ENCODE assay signal across 23 mouse cellular contexts in genomic region chr17:31282687-31283053, GRCm38 (mm10). TPM values are rescaled to one million over a fixed set of nuclear protein-coding genes. Genes with fewer than 3 reads are reported as not detected.
DNase-seq lines count a peak whose midpoint lies in the region; ATAC-seq and TF ChIP-seq lines count a peak whose summit lies in the region.
"Had no signal": no experiment of that assay in that cellular context is flagged by ENCODE, and none has a peak within 500 bp of the region (broad histone marks: within the 10 kb centered on the region; RNA-seq: fewer than 3 reads in every experiment).

No protein-coding gene starts in this region.

- no peaks in the 10 kb centered on the region for H3K36me3 ChIP-seq in hindbrain, embryonic 14.5 days (replicated peaks; ENCODE audit: control insufficient read depth, insufficient read depth)
- H3K36me3 ChIP-seq in hindbrain, embryonic 12.5 days = no peaks in the 10 kb centered on the region
- no peaks in the 10 kb centered on the region for H3K36me3 ChIP-seq in midbrain, embryonic 12.5 days
- no peaks in the 10 kb centered on the region for H3K36me3 ChIP-seq in intestine, embryonic 16.5 days (ENCODE audit: control insufficient read depth, insufficient read depth, low read length)
- no peaks in the 10 kb centered on the region for H3K36me3 ChIP-seq in liver, postnatal 0 days (replicated peaks; ENCODE audit: insufficient read depth, low read length)
- H3K36me3 ChIP-seq: embryonic facial prominence, embryonic 15.5 days; heart, embryonic 10.5 days; limb, embryonic 10.5 days; neural tube, embryonic 13.5 days had no signal

- no peak for DNase-seq in hindbrain, embryonic 14.5 days (ENCODE audit: low spot score)
- peak; percentile 59 for DNase-seq in ES-CJ7 (ENCODE audit: low read depth, low spot score)
- DNase-seq in frontal cortex, postnatal 25 days (ENCODE audit: low spot score in 2 of 2) = no peak
- DNase-seq in liver, postnatal 0 days = no peak
- DNase-seq: adrenal gland, postnatal 14 days; B cell, adult 2 months; cerebellum, adult 11-12 months; gastrocnemius, adult 2 months; kidney, adult 18-20 months; kidney, postnatal 14 days; lung, adult 18-20 months; thymus, postnatal 14 days had no signal

- H3K4me1 ChIP-seq in hindbrain, embryonic 14.5 days (replicated peaks; ENCODE audit: control insufficient read depth, insufficient read depth, low read length) = peaks cover 10% of the 10 kb centered on the region; the same call in 1 of the 2 replicates
- peaks cover 6% of the 10 kb centered on the region for H3K4me1 ChIP-seq in hindbrain, embryonic 12.5 days
- H3K4me1 ChIP-seq in bone marrow, adult 2 months (ENCODE audit: control insufficient read depth, insufficient read depth, low read length) = peaks cover 2% of the 10 kb centered on the region
- H3K4me1 ChIP-seq in midbrain, embryonic 12.5 days = peaks cover 13% of the 10 kb centered on the region
- H3K4me1 ChIP-seq in intestine, embryonic 16.5 days (ENCODE audit: control insufficient read depth, insufficient read depth, low read length) = no peaks in the 10 kb centered on the region
- H3K4me1 ChIP-seq in liver, postnatal 0 days (ENCODE audit: insufficient read depth) = peaks cover 3% of the 10 kb centered on the region; the same call in 1 of the 2 replicates
- H3K4me1 ChIP-seq: embryonic facial prominence, embryonic 15.5 days had no signal

- no peak for ATAC-seq in hindbrain, embryonic 14.5 days (ENCODE audit: low FRiP score)
- no peak for ATAC-seq in hindbrain, embryonic 12.5 days (ENCODE audit: low FRiP score)
- ATAC-seq in midbrain, embryonic 12.5 days (ENCODE audit: low FRiP score, low read depth) = no peak
- ATAC-seq in intestine, embryonic 16.5 days = no peak
- no peak for ATAC-seq in liver, postnatal 0 days
- ATAC-seq: activated CD4-positive, CD25-positive, alpha-beta regulatory T cell, adult 4 months had no signal

- no peaks in the 10 kb centered on the region for H3K9me3 ChIP-seq in hindbrain, embryonic 14.5 days (ENCODE audit: control insufficient read depth, low read length)
- no peaks in the 10 kb centered on the region for H3K9me3 ChIP-seq in hindbrain, embryonic 12.5 days (replicated peaks)
- no peaks in the 10 kb centered on the region for H3K9me3 ChIP-seq in midbrain, embryonic 12.5 days
- H3K9me3 ChIP-seq in intestine, embryonic 16.5 days (ENCODE audit: control insufficient read depth, low read length) = no peaks in the 10 kb centered on the region
- H3K9me3 ChIP-seq in liver, postnatal 0 days (ENCODE audit: low read length) = no peaks in the 10 kb centered on the region
- H3K9me3 ChIP-seq: embryonic facial prominence, embryonic 15.5 days; heart, embryonic 10.5 days; limb, embryonic 10.5 days; neural tube, embryonic 13.5 days had no signal

- TF ChIP-seq CTCF in bone marrow, adult 2 months (IDR thresholded peaks at IDR 0.05; ENCODE audit: control insufficient read depth, insufficient read depth, low read length) = no peak
- no peak for TF ChIP-seq CTCF in liver, postnatal 0 days (IDR thresholded peaks at IDR 0.05; ENCODE audit: low read depth)

- H3K4me2 ChIP-seq in hindbrain, embryonic 14.5 days (replicated peaks) = peak overlapping the region; percentile 22; the same call in 1 of the 2 replicates
- H3K4me2 ChIP-seq in hindbrain, embryonic 12.5 days (replicated peaks) = no peak overlapping the region
- H3K4me2 ChIP-seq in midbrain, embryonic 12.5 days (replicated peaks) = peak overlapping the region; percentile 9; the same call in 1 of the 2 replicates
- H3K4me2 ChIP-seq in intestine, embryonic 16.5 days (ENCODE audit: low read depth, low read length) = no peak overlapping the region
- H3K4me2 ChIP-seq in liver, postnatal 0 days (ENCODE audit: low read depth, low read length) = no peak overlapping the region
- H3K4me2 ChIP-seq: embryonic facial prominence, embryonic 15.5 days; neural tube, embryonic 13.5 days had no signal

- H3K27ac ChIP-seq in hindbrain, embryonic 14.5 days = no peak overlapping the region
- no peak overlapping the region for H3K27ac ChIP-seq in hindbrain, embryonic 12.5 days
- H3K27ac ChIP-seq in bone marrow, adult 2 months (ENCODE audit: control insufficient read depth, insufficient read depth, low read depth, low read length, poor library complexity) = peak overlapping the region; percentile 23; the same call in 1 of the 2 replicates
- no peak overlapping the region for H3K27ac ChIP-seq in midbrain, embryonic 12.5 days (replicated peaks)
- H3K27ac ChIP-seq in intestine, embryonic 16.5 days (ENCODE audit: low read length) = no peak overlapping the region
- no peak overlapping the region for H3K27ac ChIP-seq in liver, postnatal 0 days (ENCODE audit: low read depth)
- H3K27ac ChIP-seq: embryonic facial prominence, embryonic 15.5 days; gastrocnemius, adult 2 months; heart, embryonic 10.5 days; left cerebral cortex, adult 2 months; limb, embryonic 10.5 days; neural tube, embryonic 13.5 days had no signal

- no peak overlapping the region for H3K9ac ChIP-seq in hindbrain, embryonic 14.5 days
- H3K9ac ChIP-seq in hindbrain, embryonic 12.5 days = no peak overlapping the region
- no peak overlapping the region for H3K9ac ChIP-seq in midbrain, embryonic 12.5 days (replicated peaks)
- no peak overlapping the region for H3K9ac ChIP-seq in intestine, embryonic 16.5 days (ENCODE audit: low read depth, low read length)
- no peak overlapping the region for H3K9ac ChIP-seq in liver, postnatal 0 days (replicated peaks)
- H3K9ac ChIP-seq: embryonic facial prominence, embryonic 15.5 days; neural tube, embryonic 13.5 days had no signal

- TF ChIP-seq POLR2A in bone marrow, adult 2 months (IDR thresholded peaks at IDR 0.05; ENCODE audit: borderline replicate concordance, control insufficient read depth, low read depth, low read length) = no peak

- H3K4me3 ChIP-seq in hindbrain, embryonic 14.5 days (replicated peaks; ENCODE audit: low read length) = no peak overlapping the region
- no peak overlapping the region for H3K4me3 ChIP-seq in hindbrain, embryonic 12.5 days
- H3K4me3 ChIP-seq in bone marrow, adult 2 months (replicated peaks; ENCODE audit: control insufficient read depth, low read depth, low read length) = no peak overlapping the region
- no peak overlapping the region for H3K4me3 ChIP-seq in midbrain, embryonic 12.5 days
- no peak overlapping the region for H3K4me3 ChIP-seq in intestine, embryonic 16.5 days (ENCODE audit: low read length)
- H3K4me3 ChIP-seq in liver, postnatal 0 days (ENCODE audit: low read depth, low read length) = no peak overlapping the region
- H3K4me3 ChIP-seq: embryonic facial prominence, embryonic 15.5 days; gastrocnemius, adult 2 months; heart, embryonic 10.5 days; left cerebral cortex, adult 2 months; limb, embryonic 10.5 days; neural tube, embryonic 13.5 days had no signal

- TF ChIP-seq EP300 in liver, postnatal 0 days (IDR thresholded peaks at IDR 0.05; ENCODE audit: low read depth) = no peak

- WGBS in hindbrain, embryonic 14.5 days = 11% methylated on average over 7 of the region's 7 CpGs
- WGBS in hindbrain, embryonic 12.5 days = 16% methylated on average over 7 of the region's 7 CpGs
- 48% methylated on average over 7 of the region's 7 CpGs for WGBS in bone marrow, adult 2 months
- WGBS in midbrain, embryonic 12.5 days = 9% methylated on average over 7 of the region's 7 CpGs
- 33% methylated on average over 7 of the region's 7 CpGs for WGBS in intestine, embryonic 16.5 days
- 47% methylated on average over 7 of the region's 7 CpGs for WGBS in liver, postnatal 0 days (ENCODE audit: insufficient replicate concordance)

- no peaks in the 10 kb centered on the region for H3K27me3 ChIP-seq in hindbrain, embryonic 14.5 days (ENCODE audit: control insufficient read depth, insufficient read depth, low read length)
- no peaks in the 10 kb centered on the region for H3K27me3 ChIP-seq in hindbrain, embryonic 12.5 days
- H3K27me3 ChIP-seq in midbrain, embryonic 12.5 days = peaks cover 10% of the 10 kb centered on the region; the same call in 1 of the 2 replicates
- no peaks in the 10 kb centered on the region for H3K27me3 ChIP-seq in intestine, embryonic 16.5 days (replicated peaks; ENCODE audit: control insufficient read depth, insufficient read depth, low read length)
- no peaks in the 10 kb centered on the region for H3K27me3 ChIP-seq in liver, postnatal 0 days (ENCODE audit: insufficient read depth, low read length)
- H3K27me3 ChIP-seq: embryonic facial prominence, embryonic 15.5 days; neural tube, embryonic 13.5 days had no signal

RNA-seq across cellular contexts. Expression of gene Slc37a1, which starts 3.9 kb away (rescaled TPM):
- 10.4 and 11.6 TPM in 2 replicates for polyA plus RNA-seq in hindbrain, embryonic 14.5 days (2014; fragmentation: Nextera tagmentation; extraction: Ambion mirVana)
- polyA plus RNA-seq in hindbrain, embryonic 12.5 days (2016; fragmentation: Nextera tagmentation; extraction: Ambion mirVana) = 15.5 and 15.8 TPM in 2 replicates
- 5.5 and 21.9 TPM in 2 replicates for polyA plus RNA-seq in bone marrow, adult 2 months (2011; ENCODE audit: insufficient read depth, insufficient read length, low replicate concordance, missing spikeins)
- polyA plus RNA-seq in midbrain, embryonic 12.5 days (2016; fragmentation: Nextera tagmentation; extraction: Ambion mirVana) = 9.3 and 10.2 TPM in 2 replicates
- polyA plus RNA-seq in intestine, embryonic 16.5 days (2015; fragmentation: Nextera tagmentation; extraction: Ambion mirVana) = 21.1 and 21.5 TPM in 2 replicates
- polyA plus RNA-seq in liver, postnatal 0 days (2015; fragmentation: Nextera tagmentation; extraction: Ambion mirVana) = 4.3 and 4.5 TPM in 2 replicates

RNA-seq across cellular contexts. Expression of gene Rsph1, which starts 5.5 kb away (rescaled TPM):
- polyA plus RNA-seq in hindbrain, embryonic 14.5 days (2014; fragmentation: Nextera tagmentation; extraction: Ambion mirVana) = 3.5 and 5.0 TPM in 2 replicates
- polyA plus RNA-seq in hindbrain, embryonic 12.5 days (2016; fragmentation: Nextera tagmentation; extraction: Ambion mirVana) = 6.9 and 8.2 TPM in 2 replicates
- 5.8 and 10.4 TPM in 2 replicates for polyA plus RNA-seq in bone marrow, adult 2 months (2011; ENCODE audit: insufficient read depth, insufficient read length, low replicate concordance, missing spikeins)
- 0.99 and 1.3 TPM in 2 replicates for polyA plus RNA-seq in midbrain, embryonic 12.5 days (2016; fragmentation: Nextera tagmentation; extraction: Ambion mirVana)
- 0.88 and 0.94 TPM in 2 replicates for polyA plus RNA-seq in intestine, embryonic 16.5 days (2015; fragmentation: Nextera tagmentation; extraction: Ambion mirVana)
- polyA plus RNA-seq in liver, postnatal 0 days (2015; fragmentation: Nextera tagmentation; extraction: Ambion mirVana) = 0.90 and 1.0 TPM in 2 replicates
- polyA plus RNA-seq: liver, adult 2 months had no signal

Comparison
In these comparisons a context has a peak if more than half of its experiments do, and no peak if none do; other contexts are left out.
1. H3K4me2 ChIP-seq: peak in hindbrain, embryonic 14.5 days (single experiment) and midbrain, embryonic 12.5 days (single experiment); none in hindbrain, embryonic 12.5 days (single experiment), intestine, embryonic 16.5 days (single experiment) and liver, postnatal 0 days (single experiment).